Mouse (Mus musculus): Measurements from ENCODE around the gene Dclre1c. TPM values are rescaled to one million over a fixed set of nuclear protein-coding genes. Genes with fewer than 3 reads are reported as not detected.
A peak's percentile ranks its signal among the peaks of the same experiment; 100 is the strongest.

Dclre1c gene
- polyA plus RNA-seq, 1 experiment from 2014 or later: 8.5 TPM

GRCm38 (mm10) chr2:3475746-3476251, 51.9 kb downstream of the Dclre1c start:
- ATAC-seq (ENCODE audit: insufficient number of reproducible peaks, low FRiP score, low TSS enrichment, low read depth): no peak
- no peak overlapping the region for H3K9ac ChIP-seq
- H3K4me1 ChIP-seq: peaks cover 11% of the 10 kb centered on the region
- H3K27me3 ChIP-seq: no peaks in the 10 kb centered on the region
- H3K36me3 ChIP-seq: no peaks in the 10 kb centered on the region
- H3K9me3 ChIP-seq: no peaks in the 10 kb centered on the region
- peak overlapping the region; percentile 99 for H3K4me3 ChIP-seq
- H3K27ac ChIP-seq: no peak overlapping the region
- whole genome bisulfite sequencing: 44% methylated on average over 3 of the region's 3 CpGs
- H3K4me2 ChIP-seq: peak overlapping the region; percentile 53; the same call in 1 of the 2 replicates

- no peak overlapping the region for H3K27ac ChIP-seq
- ATAC-seq (ENCODE audit: insufficient number of reproducible peaks, low FRiP score, low TSS enrichment, low read depth): no peak
- WGBS: 89% methylated on average over 3 of the region's 3 CpGs
These were observed 56.3 kb downstream of the Dclre1c start for GRCm38 (mm10) chr2:3480239-3480638.

GRCm38 (mm10) chr2:3489816-3490215, 65.9 kb downstream of the Dclre1c start:
- H3K9me3 ChIP-seq: no peaks in the 10 kb centered on the region
- H3K9ac ChIP-seq: no peak overlapping the region
- ATAC-seq (ENCODE audit: insufficient number of reproducible peaks, low FRiP score, low TSS enrichment, low read depth): no peak
- no peak overlapping the region for H3K27ac ChIP-seq
- H3K36me3 ChIP-seq: peaks cover 44% of the 10 kb centered on the region
- H3K27me3 ChIP-seq: no peaks in the 10 kb centered on the region
- 87% methylated on average over 3 of the region's 3 CpGs for WGBS
- H3K4me2 ChIP-seq: no peak overlapping the region
- no peak overlapping the region for H3K4me3 ChIP-seq
- no peaks in the 10 kb centered on the region for H3K4me1 ChIP-seq

More at GRCm38 (mm10) chr2:3480239-3480638, 56.3 kb downstream of the Dclre1c start:
- Histone ChIP-seq H3K9ac (no peak overlapping the region), H3K4me3 (no peak overlapping the region), H3K9me3 (no peaks in the 10 kb centered on the region), H3K4me1 (peaks cover 4% of the 10 kb centered on the region; the same call in 1 of the 2 replicates), H3K36me3 (no peaks in the 10 kb centered on the region), H3K27me3 (no peaks in the 10 kb centered on the region), H3K4me2 (no peak overlapping the region)

- no peak for ATAC-seq (ENCODE audit: insufficient number of reproducible peaks, low FRiP score, low TSS enrichment, low read depth)
- Histone ChIP-seq H3K4me3 (no peak overlapping the region), H3K27ac (no peak overlapping the region), H3K4me2 (no peak overlapping the region), H3K27me3 (no peaks in the 10 kb centered on the region), H3K4me1 (no peaks in the 10 kb centered on the region), H3K9me3 (no peaks in the 10 kb centered on the region), H3K9ac (no peak overlapping the region), H3K36me3 (peaks cover 71% of the 10 kb centered on the region)
- 89% methylated on average over 3 of the region's 3 CpGs for WGBS
These were observed 70.0 kb downstream of the Dclre1c start for GRCm38 (mm10) chr2:3493833-3494409.

GRCm38 (mm10) chr2:3499543-3499942, 75.6 kb downstream of the Dclre1c start:
- H3K4me3 ChIP-seq: no peak overlapping the region
- no peaks in the 10 kb centered on the region for H3K9me3 ChIP-seq
- no peak overlapping the region for H3K4me2 ChIP-seq
- no peak overlapping the region for H3K27ac ChIP-seq
- 91% methylated on average over 6 of the region's 6 CpGs for WGBS
- H3K27me3 ChIP-seq: no peaks in the 10 kb centered on the region
- H3K9ac ChIP-seq: no peak overlapping the region
- H3K36me3 ChIP-seq: peaks cover 68% of the 10 kb centered on the region
- no peak for ATAC-seq (ENCODE audit: insufficient number of reproducible peaks, low FRiP score, low TSS enrichment, low read depth)
- no peaks in the 10 kb centered on the region for H3K4me1 ChIP-seq

GRCm38 (mm10) chr2:3500886-3501285, 77.0 kb downstream of the Dclre1c start:
- Histone ChIP-seq H3K9ac (no peak overlapping the region), H3K27ac (no peak overlapping the region), H3K4me2 (no peak overlapping the region), H3K4me3 (no peak overlapping the region), H3K4me1 (no peaks in the 10 kb centered on the region), H3K27me3 (no peaks in the 10 kb centered on the region), H3K9me3 (no peaks in the 10 kb centered on the region), H3K36me3 (peaks cover 69% of the 10 kb centered on the region)
- no peak for ATAC-seq (ENCODE audit: insufficient number of reproducible peaks, low FRiP score, low TSS enrichment, low read depth)
- 96% methylated on average over 5 of the region's 5 CpGs for WGBS

- Histone ChIP-seq H3K4me2 (peak overlapping the region; percentile 81), H3K36me3 (peaks cover 29% of the 10 kb centered on the region), H3K27ac (peak overlapping the region; percentile 88), H3K27me3 (no peaks in the 10 kb centered on the region), H3K9ac (peak overlapping the region; percentile 89), H3K9me3 (no peaks in the 10 kb centered on the region), H3K4me3 (peak overlapping the region; percentile 82), H3K4me1 (peaks cover 6% of the 10 kb centered on the region)
- WGBS: under 1% methylated on average over 15 of the region's 15 CpGs
- no peak for ATAC-seq (ENCODE audit: insufficient number of reproducible peaks, low FRiP score, low TSS enrichment, low read depth)
These were observed 88.1 kb downstream of the Dclre1c start for GRCm38 (mm10) chr2:3512076-3512475.

- Histone ChIP-seq H3K4me1 (peaks cover 6% of the 10 kb centered on the region), H3K36me3 (peaks cover 26% of the 10 kb centered on the region), H3K9ac (peak within 1 kb of the TSS; percentile 89), H3K9me3 (no peaks in the 10 kb centered on the region), H3K27me3 (no peaks in the 10 kb centered on the region), H3K4me3 (peak within 1 kb of the TSS; percentile 82), H3K27ac (peak within 1 kb of the TSS; percentile 88), H3K4me2 (peak within 1 kb of the TSS; percentile 81)
- WGBS: under 1% methylated on average over 60 of the region's 60 CpGs
- peak; percentile 100 for ATAC-seq (ENCODE audit: insufficient number of reproducible peaks, low FRiP score, low TSS enrichment, low read depth)
These were observed 88.9 kb downstream of the Dclre1c start, which contains the start of the genes Gm45902, Hspa14 and Cdnf for GRCm38 (mm10) chr2:3512552-3513454. Gm45902 (minus strand) TSS chr2:3512790. Hspa14 (minus strand) TSS chr2:3512814. Cdnf (plus strand) TSS chr2:3513030.

Other genes starting within 250 kb of the Dclre1c start
- gene Nmt2, start 139.9 kb upstream of the Dclre1c start, polyA plus RNA-seq (2015; fragmentation: Nextera tagmentation; extraction: Ambion mirVana): 34.1 and 36.6 TPM in 2 replicates
- 20.2 and 20.7 TPM in 2 replicates for gene Rpp38, start 91.5 kb upstream of the Dclre1c start, polyA plus RNA-seq (2015; fragmentation: Nextera tagmentation; extraction: Ambion mirVana)
- gene Acbd7, start 88.0 kb upstream of the Dclre1c start, polyA plus RNA-seq (2015; fragmentation: Nextera tagmentation; extraction: Ambion mirVana): 0.61 and 1.2 TPM in 2 replicates
- 0.31 and 0.55 TPM in 2 replicates for gene Olah, start 26.9 kb upstream of the Dclre1c start, polyA plus RNA-seq (2015; fragmentation: Nextera tagmentation; extraction: Ambion mirVana)
- gene Meig1, start 1.5 kb upstream of the Dclre1c start, polyA plus RNA-seq (2015; fragmentation: Nextera tagmentation; extraction: Ambion mirVana): not detected in 2 replicates
- 8.9 and 12.5 TPM in 2 replicates for gene Suv39h2, start 50.9 kb downstream of the Dclre1c start, polyA plus RNA-seq (2015; fragmentation: Nextera tagmentation; extraction: Ambion mirVana)
- gene Gm45902, start 88.7 kb downstream of the Dclre1c start, polyA plus RNA-seq (2015; fragmentation: Nextera tagmentation; extraction: Ambion mirVana): 3.4 and 3.5 TPM in 2 replicates
- 87.9 and 89.1 TPM in 2 replicates for gene Hspa14, start 88.7 kb downstream of the Dclre1c start, polyA plus RNA-seq (2015; fragmentation: Nextera tagmentation; extraction: Ambion mirVana)
- gene Cdnf, start 88.9 kb downstream of the Dclre1c start, polyA plus RNA-seq (2015; fragmentation: Nextera tagmentation; extraction: Ambion mirVana): 0.21 and 0.23 TPM in 2 replicates
- gene Fam107b, start 146.4 kb downstream of the Dclre1c start, polyA plus RNA-seq (2015; fragmentation: Nextera tagmentation; extraction: Ambion mirVana): 38.1 and 38.3 TPM in 2 replicates